Mouse (Mus musculus): ENCODE data around the gene Vwa8. TPM values are rescaled to one million over a fixed set of nuclear protein-coding genes. Genes with fewer than 3 reads are reported as not detected.
A peak's percentile ranks its signal among the peaks of the same experiment; 100 is the strongest.

The Vwa8 gene
- total RNA-seq, 2 experiments from 2014 or later = 54.5 to 69.9 TPM

- DNase-seq = no peak
Observed at GRCm38 (mm10) chr14:79124643-79125042, 275.8 kb downstream of the Vwa8 start.

GRCm38 (mm10) chr14:79126176-79126575 is 277.3 kb downstream of the Vwa8 start:
- no peak for DNase-seq
- intact Hi-C loops (cut with DNase I; ENCODE audit: low total_unique reads) = loop anchor here (5.0 kb wide), 1 partner anchor 196 kb away; no protein-coding TSS in a partner anchor

More at GRCm38 (mm10) chr14:79124643-79125042, 275.8 kb downstream of the Vwa8 start:
- intact Hi-C loops (cut with DNase I; ENCODE audit: low total_unique reads) = loop anchor here (5.0 kb wide), 1 partner anchor 198 kb away; no protein-coding TSS in a partner anchor

GRCm38 (mm10) chr14:79134891-79135334 is 286.1 kb downstream of the Vwa8 start:
- DNase-seq = no peak
- intact Hi-C loops (cut with DNase I; ENCODE audit: low total_unique reads) = no loop called here

GRCm38 (mm10) chr14:79135441-79135840 is 286.6 kb downstream of the Vwa8 start:
- intact Hi-C loops (cut with DNase I; ENCODE audit: low total_unique reads) = no loop called here

GRCm38 (mm10) chr14:79136585-79136984 is 287.7 kb downstream of the Vwa8 start:
- intact Hi-C loops (cut with DNase I; ENCODE audit: low total_unique reads) = loop anchor here (2.0 kb wide), 1 partner anchor 76 kb away; no protein-coding TSS in a partner anchor
- DNase-seq = no peak

More at GRCm38 (mm10) chr14:79135441-79135840, 286.6 kb downstream of the Vwa8 start:
- no peak for DNase-seq

GRCm38 (mm10) chr14:79137100-79137499 is 288.2 kb downstream of the Vwa8 start:
- intact Hi-C loops (cut with DNase I; ENCODE audit: low total_unique reads) = loop anchor here (2.0 kb wide), 1 partner anchor 76 kb away; no protein-coding TSS in a partner anchor
- DNase-seq = no peak

- no peak for DNase-seq
- intact Hi-C loops (cut with DNase I; ENCODE audit: low total_unique reads) = no loop called here
Observed at GRCm38 (mm10) chr14:79139096-79139651, 290.3 kb downstream of the Vwa8 start.

- intact Hi-C loops (cut with DNase I; ENCODE audit: low total_unique reads) = no loop called here
- no peak for DNase-seq
Observed at GRCm38 (mm10) chr14:79139918-79140825, 291.3 kb downstream of the Vwa8 start.

GRCm38 (mm10) chr14:79140826-79141219 is 292.0 kb downstream of the Vwa8 start:
- no peak for DNase-seq
- intact Hi-C loops (cut with DNase I; ENCODE audit: low total_unique reads) = no loop called here

- DNase-seq = no peak
- intact Hi-C loops (cut with DNase I; ENCODE audit: low total_unique reads) = no loop called here
Observed at GRCm38 (mm10) chr14:79142342-79142741, 293.5 kb downstream of the Vwa8 start.

- intact Hi-C loops (cut with DNase I; ENCODE audit: low total_unique reads) = no loop called here
Observed at GRCm38 (mm10) chr14:79143696-79144095, 294.8 kb downstream of the Vwa8 start.

GRCm38 (mm10) chr14:79144278-79145224 is 295.7 kb downstream of the Vwa8 start:
- intact Hi-C loops (cut with DNase I; ENCODE audit: low total_unique reads) = no loop called here
- DNase-seq = no peak

More at GRCm38 (mm10) chr14:79143696-79144095, 294.8 kb downstream of the Vwa8 start:
- no peak for DNase-seq

GRCm38 (mm10) chr14:79151711-79152110 is 302.9 kb downstream of the Vwa8 start:
- intact Hi-C loops (cut with DNase I; ENCODE audit: low total_unique reads) = no loop called here

GRCm38 (mm10) chr14:79153896-79154295 is 305.0 kb downstream of the Vwa8 start:
- intact Hi-C loops (cut with DNase I; ENCODE audit: low total_unique reads) = no loop called here
- DNase-seq = no peak

More at GRCm38 (mm10) chr14:79151711-79152110, 302.9 kb downstream of the Vwa8 start:
- no peak for DNase-seq

- intact Hi-C loops (cut with DNase I; ENCODE audit: low total_unique reads) = no loop called here
- DNase-seq = no peak
Observed at GRCm38 (mm10) chr14:79154961-79155360, 306.1 kb downstream of the Vwa8 start.

GRCm38 (mm10) chr14:79156526-79157411 is 307.9 kb downstream of the Vwa8 start:
- intact Hi-C loops (cut with DNase I; ENCODE audit: low total_unique reads) = no loop called here
- DNase-seq = no peak

GRCm38 (mm10) chr14:79157451-79158218 is 308.8 kb downstream of the Vwa8 start:
- DNase-seq = peak; percentile 42
- intact Hi-C loops (cut with DNase I; ENCODE audit: low total_unique reads) = no loop called here

GRCm38 (mm10) chr14:79158219-79158521 is 309.3 kb downstream of the Vwa8 start:
- intact Hi-C loops (cut with DNase I; ENCODE audit: low total_unique reads) = no loop called here
- DNase-seq = no peak
